Mouse (Mus musculus) kidney, embryonic 14.5 days (tissue): Measurements from ENCODE around the gene Golm1. TPM values are rescaled to one million over a fixed set of nuclear protein-coding genes. Genes with fewer than 3 reads are reported as not detected.
"Not testable (repeated sequence)": the region's sequence is repeated elsewhere in the genome, so short reads cannot be mapped to it uniquely, and the experiment has no call there.

ENCODE experiments used
- ATAC-seq: fragments of 200-750 bp; cut with Nextera tagmentation; 2 replicates; pipeline ENCODE4 v1.8.0; 2017; ENCODE audit warnings: moderate number of reproducible peaks, mild to moderate bottlenecking, moderate TSS enrichment, moderate library complexity; ENCODE audit not compliant: low FRiP score, low TSS enrichment
- H3K27ac ChIP-seq: fragments of 300-500 bp; sonication (generic); 2 replicates; pipeline ENCODE4 v1.5.1; 2014; ENCODE audit warnings: low read depth, mild to moderate bottlenecking, low read length, moderate library complexity, mixed read lengths
- H3K27me3 ChIP-seq: fragments of 300-500 bp; sonication (generic); 2 replicates; pipeline ENCODE4 v1.6.1; 2014; ENCODE audit warnings: mild to moderate bottlenecking, low read length; ENCODE audit not compliant: control insufficient read depth, insufficient read depth
- H3K36me3 ChIP-seq: fragments of 300-500 bp; sonication (generic); 2 replicates; pipeline ENCODE4 v1.6.1; 2014; ENCODE audit warnings: low read length, mixed read lengths; ENCODE audit not compliant: control insufficient read depth, insufficient read depth
- H3K4me1 ChIP-seq: fragments of 300-500 bp; sonication (generic); 2 replicates; pipeline ENCODE4 v1.6.1; 2014; ENCODE audit warnings: low read length, mixed read lengths; ENCODE audit not compliant: control insufficient read depth, insufficient read depth
- H3K4me2 ChIP-seq: fragments of 300-500 bp; sonication (generic); replicated peaks from 2 replicates; pipeline ENCODE4 v1.6.1; 2014; ENCODE audit warnings: low read depth, mild to moderate bottlenecking, low read length
- H3K4me3 ChIP-seq: fragments of 300-500 bp; sonication (generic); 2 replicates; pipeline ENCODE4 v1.5.1; 2014; ENCODE audit warnings: mild to moderate bottlenecking, low read length
- H3K9ac ChIP-seq: fragments of 300-500 bp; sonication (generic); 2 replicates; pipeline ENCODE4 v1.6.1; 2014; ENCODE audit warnings: low read depth, mild to moderate bottlenecking, low read length, moderate library complexity
- H3K9me3 ChIP-seq: fragments of 300-500 bp; sonication (generic); 2 replicates; pipeline ENCODE4 v1.6.1; 2016; ENCODE audit warnings: low read length; ENCODE audit not compliant: control insufficient read depth
- WGBS: fragments of 180-500 bp; shearing (Covaris S2); extraction: QIAGEN DNeasy Blood & Tissue Kit; methylation state at CpG from one replicate; pipeline ENCODE4 v1.1.7; 2014; 5-methylcytosine and 5-hydroxymethylcytosine counted together
- polyA plus RNA-seq: library from polyadenylated mRNA; unstranded; fragments of >200 nt; fragmentation: Nextera tagmentation; extraction: Ambion mirVana; gene quantifications from 2 replicates; pipeline ENCODE4 v1.2.1, GENCODE M21; 2014

Gene Golm1
- polyA plus RNA-seq, 1 experiment from 2014 or later, result 41.9 TPM

GRCm38 (mm10) chr13:59604511-59604910 lies 71.1 kb downstream of the Golm1 start:
- H3K27ac ChIP-seq, result no peak overlapping the region
- peaks cover 83% of the 10 kb centered on the region for H3K36me3 ChIP-seq
- ATAC-seq, result no peak
- H3K9me3 ChIP-seq, result no peaks in the 10 kb centered on the region
- H3K9ac ChIP-seq, result no peak overlapping the region
- no peak overlapping the region for H3K4me2 ChIP-seq
- 94% methylated on average over 1 of the region's 1 CpGs for WGBS
- no peaks in the 10 kb centered on the region for H3K4me1 ChIP-seq
- H3K27me3 ChIP-seq, result no peaks in the 10 kb centered on the region
- no peak overlapping the region for H3K4me3 ChIP-seq

- no peak overlapping the region for H3K4me3 ChIP-seq
- ATAC-seq, result no peak
- H3K9ac ChIP-seq, result no peak overlapping the region
- H3K4me1 ChIP-seq, result no peaks in the 10 kb centered on the region
- H3K27ac ChIP-seq, result no peak overlapping the region
- no peaks in the 10 kb centered on the region for H3K27me3 ChIP-seq
- no peak overlapping the region for H3K4me2 ChIP-seq
- H3K9me3 ChIP-seq, result no peaks in the 10 kb centered on the region
- H3K36me3 ChIP-seq, result peaks cover 74% of the 10 kb centered on the region
- WGBS, result 97% methylated on average over 5 of the region's 5 CpGs
Observed at GRCm38 (mm10) chr13:59603096-59603495, 72.5 kb downstream of the Golm1 start.

DNA sequence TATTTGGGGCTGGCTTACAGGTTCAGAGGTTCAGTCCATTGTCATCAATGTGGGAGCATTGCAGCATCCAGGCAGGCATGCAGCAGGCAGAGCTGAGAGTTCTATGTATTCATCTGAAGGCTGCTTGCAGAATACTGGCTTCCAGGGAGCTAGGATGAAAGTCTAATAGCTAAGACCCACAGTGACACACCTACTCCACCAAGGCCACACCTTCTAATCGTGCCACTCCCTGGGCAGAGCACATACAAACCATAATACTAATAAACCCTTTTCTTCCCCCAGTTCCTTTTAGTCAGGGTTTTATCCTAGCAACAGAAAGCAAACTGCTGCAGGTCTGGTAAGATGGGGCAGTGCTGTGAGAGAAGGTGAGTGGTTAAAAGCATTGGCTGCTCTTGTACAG lies 83.0 kb downstream of the Golm1 start:
- Histone ChIP-seq H3K9me3 (no peaks in the 10 kb centered on the region), H3K27me3 (no peaks in the 10 kb centered on the region), H3K4me2 (no peak overlapping the region), H3K4me3 (no peak overlapping the region), H3K4me1 (peaks cover 3% of the 10 kb centered on the region; the same call in 1 of the 2 replicates), H3K36me3 (peaks cover 66% of the 10 kb centered on the region), H3K9ac (no peak overlapping the region), H3K27ac (no peak overlapping the region)
- ATAC-seq, result no peak
- 97% methylated on average over 1 of the region's 1 CpGs for WGBS

DNA sequence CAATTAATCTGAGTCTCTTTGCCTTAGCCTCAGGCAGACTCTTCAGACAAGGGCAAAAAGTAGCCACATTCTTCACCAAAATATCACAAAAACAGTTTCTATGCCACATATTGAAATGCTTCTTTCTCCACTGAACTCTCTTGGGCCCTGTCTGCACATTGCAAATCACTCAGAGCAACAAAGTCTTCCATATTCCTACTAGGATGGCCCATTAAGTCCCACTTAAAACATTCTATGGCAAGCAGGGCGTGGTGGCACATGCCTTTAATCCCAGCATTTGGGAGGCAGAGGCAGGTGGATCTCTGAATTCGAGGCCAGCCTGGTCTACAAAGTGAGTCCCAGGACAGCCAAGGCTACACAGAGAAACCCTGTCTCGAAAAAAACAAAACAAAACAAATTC lies 83.6 kb downstream of the Golm1 start:
- not testable (repeated sequence) for H3K27me3 ChIP-seq, H3K9me3 ChIP-seq, H3K9ac ChIP-seq, H3K4me3 ChIP-seq, H3K4me1 ChIP-seq, H3K4me2 ChIP-seq, ATAC-seq, H3K27ac ChIP-seq
- peaks cover 66% of the 10 kb centered on the region for H3K36me3 ChIP-seq
- 92% methylated on average over 3 of the region's 3 CpGs for WGBS

- no peaks in the 10 kb centered on the region for H3K9me3 ChIP-seq
- no peak overlapping the region for H3K27ac ChIP-seq
- no peak for ATAC-seq
- no peaks in the 10 kb centered on the region for H3K27me3 ChIP-seq
- 91% methylated on average over 4 of the region's 4 CpGs for WGBS
- H3K4me2 ChIP-seq, result no peak overlapping the region
- no peak overlapping the region for H3K9ac ChIP-seq
- peaks cover 20% of the 10 kb centered on the region for H3K4me1 ChIP-seq
- no peak overlapping the region for H3K4me3 ChIP-seq
- peaks cover 55% of the 10 kb centered on the region for H3K36me3 ChIP-seq
Observed at GRCm38 (mm10) chr13:59590691-59591090, 84.9 kb downstream of the Golm1 start.

DNA sequence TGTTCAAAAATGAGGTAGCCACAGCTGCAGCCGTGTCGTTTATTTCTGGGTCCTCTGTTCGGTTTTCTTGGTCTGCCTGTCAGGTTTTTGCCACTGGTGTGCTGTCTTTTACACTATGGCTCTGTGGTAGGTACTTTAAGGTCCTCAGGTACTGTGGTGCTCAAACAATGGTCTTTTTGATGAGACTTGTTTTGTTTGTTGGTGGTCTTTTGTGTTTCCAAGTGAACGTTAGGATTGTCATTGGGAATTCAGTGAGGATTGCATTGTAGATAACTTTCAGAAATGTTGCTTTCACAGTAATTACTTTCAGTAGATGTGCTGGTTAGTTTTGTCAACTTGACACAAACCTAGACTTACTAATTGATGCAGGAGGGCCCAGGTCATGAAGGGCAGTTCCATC lies 85.9 kb downstream of the Golm1 start:
- Histone ChIP-seq H3K9me3 (no peaks in the 10 kb centered on the region), H3K4me3 (no peak overlapping the region), H3K4me1 (peaks cover 20% of the 10 kb centered on the region), H3K9ac (no peak overlapping the region), H3K27ac (no peak overlapping the region), H3K4me2 (no peak overlapping the region), H3K27me3 (no peaks in the 10 kb centered on the region), H3K36me3 (peaks cover 55% of the 10 kb centered on the region)
- WGBS, result 88% methylated on average over 4 of the region's 4 CpGs
- ATAC-seq, result no peak

DNA sequence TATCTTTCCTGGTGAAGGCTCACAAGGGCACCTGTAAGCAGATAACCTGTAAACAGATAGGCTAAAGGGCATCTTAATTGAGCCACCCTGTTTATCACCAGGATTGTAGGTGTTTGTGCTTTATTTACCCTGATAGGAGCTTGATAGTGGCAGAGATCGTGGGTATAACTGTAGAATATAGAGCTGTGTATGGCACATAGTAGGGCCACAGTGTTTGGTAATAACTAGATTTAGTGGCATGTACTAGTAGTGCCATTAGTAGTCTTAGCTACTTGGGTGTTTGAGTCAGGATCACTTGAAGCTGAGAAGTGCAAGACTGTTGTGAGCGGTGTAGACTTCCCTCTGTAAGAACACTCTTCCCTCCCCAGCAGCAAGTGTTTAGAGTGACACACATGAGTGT lies 88.4 kb downstream of the Golm1 start:
- 0 out of 2 replicates have a peak overlapping the region, but pooled peaks have one; percentile 28 for H3K9ac ChIP-seq
- peaks cover 20% of the 10 kb centered on the region for H3K4me1 ChIP-seq
- no peak for ATAC-seq
- H3K4me3 ChIP-seq, result no peak overlapping the region
- peaks cover 41% of the 10 kb centered on the region for H3K36me3 ChIP-seq
- no peak overlapping the region for H3K4me2 ChIP-seq
- no peaks in the 10 kb centered on the region for H3K27me3 ChIP-seq
- H3K9me3 ChIP-seq, result no peaks in the 10 kb centered on the region
- WGBS, result 88% methylated on average over 2 of the region's 2 CpGs
- H3K27ac ChIP-seq, result no peak overlapping the region

- Histone ChIP-seq H3K27ac (peak overlapping the region; percentile 69; the same call in 1 of the 2 replicates), H3K27me3 (no peaks in the 10 kb centered on the region), H3K36me3 (peaks cover 27% of the 10 kb centered on the region; the same call in 1 of the 2 replicates), H3K4me1 (peaks cover 20% of the 10 kb centered on the region), H3K9ac (peak overlapping the region; percentile 80), H3K4me2 (peak overlapping the region; percentile 82), H3K9me3 (no peaks in the 10 kb centered on the region), H3K4me3 (peak overlapping the region; percentile 81)
- no peak for ATAC-seq
- under 1% methylated on average over 28 of the region's 28 CpGs for WGBS
Observed at GRCm38 (mm10) chr13:59585648-59586005, 90.0 kb downstream of the Golm1 start.

- peaks cover 20% of the 10 kb centered on the region for H3K4me1 ChIP-seq
- peak within 1 kb of the TSS; percentile 81 for H3K4me3 ChIP-seq
- H3K9me3 ChIP-seq, result no peaks in the 10 kb centered on the region
- peak; percentile 97 for ATAC-seq
- H3K4me2 ChIP-seq, result peak within 1 kb of the TSS; percentile 89
- peak within 1 kb of the TSS; percentile 86 for H3K27ac ChIP-seq
- H3K9ac ChIP-seq, result peak within 1 kb of the TSS; percentile 80
- under 1% methylated on average over 69 of the region's 83 CpGs for WGBS
- H3K36me3 ChIP-seq, result peaks cover 22% of the 10 kb centered on the region; the same call in 1 of the 2 replicates
- no peaks in the 10 kb centered on the region for H3K27me3 ChIP-seq
Observed at GRCm38 (mm10) chr13:59584947-59585647, 90.5 kb downstream of the Golm1 start, which contains the start of the genes Agtpbp1 and Naa35. Gene Agtpbp1 (minus strand): TSS chr13:59585227. Gene Naa35 (plus strand): TSS chr13:59585259.
